Mouse (Mus musculus): ENCODE data around the gene Grk6. TPM values are rescaled to one million over a fixed set of nuclear protein-coding genes. Genes with fewer than 3 reads are reported as not detected.
"Not testable (repeated sequence)": the region's sequence is repeated elsewhere in the genome, so short reads cannot be mapped to it uniquely, and the experiment has no call there.

Gene Grk6
- polyA plus RNA-seq, 1 experiment: 38.4 TPM

DNA sequence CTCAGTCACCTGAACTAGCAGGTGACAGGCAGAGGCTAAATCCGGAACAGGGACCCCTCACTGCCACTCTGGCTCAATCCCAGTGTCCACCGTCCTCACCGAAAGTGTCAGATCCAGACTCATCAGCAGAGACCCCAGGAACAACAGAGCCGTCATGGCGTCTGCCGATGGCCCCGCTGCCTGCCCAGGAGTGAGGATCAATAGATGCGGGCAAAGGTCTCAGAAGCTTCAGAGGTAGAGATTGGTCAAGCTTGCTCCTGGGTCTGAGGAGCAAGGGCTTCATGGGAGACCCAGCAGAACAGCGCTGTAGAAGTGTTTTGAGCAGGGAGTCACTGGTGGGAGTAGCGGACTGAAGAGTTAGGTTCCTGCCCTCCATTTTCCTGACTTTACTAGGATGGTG is 18.3 kb upstream of the Grk6 start, which contains the start of gene F12:
Gene F12, minus strand, starts transcription at position 181 of the 400 bp plus-strand sequence.
- Histone ChIP-seq H3K36me3 (ENCODE audit: control insufficient read depth, insufficient read depth, low read length) (no peaks in the 10 kb centered on the region), H3K27ac (ENCODE audit: insufficient read depth, low read depth, low read length) (no peak within 1 kb of the TSS), H3K27me3 (ENCODE audit: control insufficient read depth, insufficient read depth, low read length) (no peaks in the 10 kb centered on the region), H3K4me3 (ENCODE audit: low read depth, low read length) (no peak within 1 kb of the TSS), H3K4me1 (ENCODE audit: control insufficient read depth, insufficient read depth, insufficient read length, low read length) (peaks cover 8% of the 10 kb centered on the region)
- TF ChIP-seq POLR2A (IDR thresholded peaks at IDR 0.05; ENCODE audit: low read depth, low read length): no peak
- TF ChIP-seq CTCF (IDR thresholded peaks at IDR 0.05; ENCODE audit: extremely low read depth, insufficient read length, insufficient replicate concordance, low read depth, low read length): no peak
- 80% methylated on average over 10 of the region's 10 CpGs for WGBS

DNA sequence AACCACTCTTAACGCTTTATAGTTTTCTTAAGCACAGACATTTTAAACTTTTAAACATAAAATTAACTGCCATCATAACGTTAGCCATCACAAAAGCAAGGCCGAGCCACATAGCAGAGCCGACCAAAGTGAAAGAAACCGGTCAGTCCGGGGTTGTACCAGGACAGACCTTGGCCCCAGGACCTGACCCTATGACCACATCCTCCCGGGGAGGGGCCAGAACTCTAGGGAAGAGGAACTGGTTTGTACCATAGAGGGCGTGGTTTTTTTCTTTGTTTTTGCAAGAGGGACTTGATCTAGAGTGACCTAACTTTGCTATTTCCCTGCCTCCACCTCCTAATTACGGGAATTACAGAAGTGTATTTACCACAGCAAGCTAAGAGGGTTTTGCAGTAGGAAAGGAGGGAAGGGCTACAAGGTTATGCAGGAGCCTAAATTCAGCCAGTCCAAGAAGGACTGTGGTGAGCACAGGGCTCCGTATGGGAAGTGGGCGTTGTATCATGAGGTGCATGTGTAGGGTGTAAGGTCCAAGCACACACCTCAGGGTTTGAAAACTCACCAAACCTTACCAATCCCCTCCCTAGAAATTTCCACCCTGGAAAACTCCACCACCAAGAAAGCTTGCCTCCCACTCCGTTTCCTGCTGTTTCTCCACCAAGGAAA is 15.5 kb upstream of the Grk6 start:
- TF ChIP-seq POLR2A (IDR thresholded peaks at IDR 0.05; ENCODE audit: low read depth, low read length) (no peak), CTCF (IDR thresholded peaks at IDR 0.05; ENCODE audit: extremely low read depth, insufficient read length, insufficient replicate concordance, low read depth, low read length) (no peak)
- no peak overlapping the region for H3K4me3 ChIP-seq (ENCODE audit: low read depth, low read length)
- no peaks in the 10 kb centered on the region for H3K36me3 ChIP-seq (ENCODE audit: control insufficient read depth, insufficient read depth, low read length)
- peaks cover 8% of the 10 kb centered on the region; the same call in 1 of the 2 replicates for H3K4me1 ChIP-seq (ENCODE audit: control insufficient read depth, insufficient read depth, insufficient read length, low read length)
- H3K27ac ChIP-seq (ENCODE audit: insufficient read depth, low read depth, low read length): peak overlapping the region; percentile 43
- 43% methylated on average over 12 of the region's 12 CpGs for WGBS
- no peaks in the 10 kb centered on the region for H3K27me3 ChIP-seq (ENCODE audit: control insufficient read depth, insufficient read depth, low read length)

DNA sequence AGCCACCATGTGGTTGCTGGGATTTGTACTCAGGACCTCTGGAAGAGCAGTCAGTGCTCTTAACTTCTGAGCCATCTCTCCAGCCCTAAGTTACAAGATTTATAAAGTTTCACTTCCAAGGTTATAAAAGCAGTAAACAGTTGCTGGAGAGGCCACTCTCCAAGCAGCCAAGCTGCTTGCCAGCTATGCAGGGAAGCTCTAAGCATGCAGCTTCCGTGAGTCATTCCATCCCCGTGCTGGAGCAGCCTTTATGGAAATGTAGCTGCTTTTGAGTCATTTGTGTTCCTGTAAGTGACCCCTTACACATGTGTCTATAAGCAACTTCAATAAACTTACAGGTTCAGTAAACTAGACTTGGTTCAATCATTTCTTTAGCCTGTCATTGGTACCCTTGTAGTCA is 14.3 kb upstream of the Grk6 start:
- Histone ChIP-seq H3K4me1 (ENCODE audit: control insufficient read depth, insufficient read depth, insufficient read length, low read length) (peaks cover 8% of the 10 kb centered on the region; the same call in 1 of the 2 replicates), H3K36me3 (ENCODE audit: control insufficient read depth, insufficient read depth, low read length) (no peaks in the 10 kb centered on the region), H3K27me3 (ENCODE audit: control insufficient read depth, insufficient read depth, low read length) (no peaks in the 10 kb centered on the region), H3K27ac (ENCODE audit: insufficient read depth, low read depth, low read length) (no peak overlapping the region), H3K4me3 (ENCODE audit: low read depth, low read length) (no peak overlapping the region)
- WGBS: 89% methylated on average over 2 of the region's 2 CpGs
- TF ChIP-seq POLR2A (IDR thresholded peaks at IDR 0.05; ENCODE audit: low read depth, low read length) (no peak), CTCF (IDR thresholded peaks at IDR 0.05; ENCODE audit: extremely low read depth, insufficient read length, insufficient replicate concordance, low read depth, low read length) (no peak)

DNA sequence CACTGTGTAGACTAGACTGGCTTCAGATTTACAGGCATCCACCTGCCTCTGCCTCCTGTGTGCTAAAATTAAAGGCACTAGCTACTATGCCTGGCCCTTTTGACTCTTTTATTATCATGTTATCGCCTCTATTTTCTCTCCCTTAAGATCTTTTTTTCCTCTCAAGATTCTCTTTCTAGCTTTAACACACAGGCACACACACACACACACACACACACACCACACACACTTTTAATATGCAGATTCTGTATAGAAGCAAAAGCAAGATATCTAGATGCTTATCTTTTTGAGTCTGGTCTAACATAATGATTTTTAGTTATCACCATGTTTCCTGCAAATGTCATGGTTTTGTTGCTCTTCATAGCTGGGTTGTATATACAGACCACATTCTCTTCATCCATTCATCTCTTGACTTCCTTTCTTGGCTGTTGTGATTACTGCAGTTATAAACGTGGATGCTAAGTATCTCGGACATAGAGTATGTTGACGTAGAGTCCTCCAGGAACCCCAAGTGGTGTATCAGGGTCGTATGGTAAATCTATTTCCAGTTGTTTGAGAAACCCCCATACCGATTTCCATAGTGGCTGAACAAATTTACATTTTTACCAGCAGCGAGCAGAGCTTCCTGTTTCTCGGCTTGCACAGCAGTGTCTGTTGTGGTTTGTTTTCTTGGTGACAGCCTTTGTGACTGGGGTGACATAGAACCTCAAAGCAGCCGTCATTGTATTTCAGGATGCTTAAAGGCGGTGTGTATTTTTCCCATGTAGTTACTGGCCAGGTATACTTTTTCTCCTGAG is 12.8 kb upstream of the Grk6 start:
- H3K27me3 ChIP-seq (ENCODE audit: control insufficient read depth, insufficient read depth, low read length): no peaks in the 10 kb centered on the region
- H3K36me3 ChIP-seq (ENCODE audit: control insufficient read depth, insufficient read depth, low read length): no peaks in the 10 kb centered on the region
- WGBS: 57% methylated on average over 10 of the region's 10 CpGs
- TF ChIP-seq POLR2A (IDR thresholded peaks at IDR 0.05; ENCODE audit: low read depth, low read length) (no peak), CTCF (IDR thresholded peaks at IDR 0.05; ENCODE audit: extremely low read depth, insufficient read length, insufficient replicate concordance, low read depth, low read length) (no peak)
- H3K27ac ChIP-seq (ENCODE audit: insufficient read depth, low read depth, low read length): peak overlapping the region; percentile 77
- no peak overlapping the region for H3K4me3 ChIP-seq (ENCODE audit: low read depth, low read length)
- peaks cover 5% of the 10 kb centered on the region; the same call in 1 of the 2 replicates for H3K4me1 ChIP-seq (ENCODE audit: control insufficient read depth, insufficient read depth, insufficient read length, low read length)

DNA sequence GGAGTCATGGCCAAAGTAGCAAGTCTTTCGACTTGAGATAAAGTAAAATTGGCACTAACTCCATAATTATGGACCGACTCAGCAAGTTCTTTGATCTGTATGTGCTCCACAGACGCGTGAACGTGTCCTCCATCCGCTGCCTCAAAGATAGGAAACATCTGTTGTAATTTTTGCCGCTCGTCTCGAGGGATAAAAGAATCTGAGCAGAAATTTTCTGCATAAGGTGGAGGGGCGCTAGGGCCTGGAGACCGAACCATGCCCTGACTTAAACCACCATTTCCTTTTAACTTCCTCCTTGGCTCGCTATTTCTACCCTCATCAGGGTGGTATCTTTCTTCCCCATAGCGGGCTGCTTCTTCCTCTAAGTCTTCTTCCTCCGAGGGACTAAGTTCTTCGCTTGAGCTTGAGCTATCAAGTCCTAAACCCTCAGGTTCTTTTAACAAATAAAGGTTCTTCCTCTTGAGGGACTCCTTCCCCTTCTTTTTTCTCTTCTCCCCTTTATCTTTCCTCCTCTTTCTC is 7.7 kb upstream of the Grk6 start:
- H3K27me3 ChIP-seq (ENCODE audit: control insufficient read depth, insufficient read depth, low read length); H3K4me1 ChIP-seq (ENCODE audit: control insufficient read depth, insufficient read depth, insufficient read length, low read length); H3K4me3 ChIP-seq (ENCODE audit: low read depth, low read length); H3K27ac ChIP-seq (ENCODE audit: insufficient read depth, low read depth, low read length); H3K36me3 ChIP-seq (ENCODE audit: control insufficient read depth, insufficient read depth, low read length): not testable (repeated sequence)
- WGBS: 85% methylated on average over 15 of the region's 15 CpGs

DNA sequence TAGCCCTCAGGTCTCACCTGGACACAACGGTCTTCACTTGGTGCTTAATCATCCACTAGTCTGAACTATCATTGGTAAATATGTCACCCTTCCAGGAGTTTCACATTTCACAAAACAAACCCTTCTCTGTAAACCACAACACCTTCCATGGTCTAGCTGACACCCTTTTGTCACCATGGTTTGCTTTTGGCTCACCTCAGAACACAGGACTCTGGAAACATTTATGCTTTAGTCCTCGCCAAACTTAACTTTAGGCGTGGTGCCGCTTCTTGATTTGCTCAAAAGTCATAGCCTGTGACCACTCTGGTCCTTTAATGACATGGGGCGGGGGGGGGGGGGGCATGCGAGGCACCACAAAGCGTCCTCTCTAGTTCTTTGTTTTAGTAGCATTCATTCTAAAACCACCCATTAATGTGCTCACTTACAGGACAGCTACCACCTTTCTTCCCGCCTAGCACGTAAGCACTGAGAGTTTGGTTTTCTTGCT is 1.0 kb upstream of the Grk6 start:
- TF ChIP-seq POLR2A (IDR thresholded peaks at IDR 0.05; ENCODE audit: low read depth, low read length) (no peak), CTCF (IDR thresholded peaks at IDR 0.05; ENCODE audit: extremely low read depth, insufficient read length, insufficient replicate concordance, low read depth, low read length) (no peak)
- no peaks in the 10 kb centered on the region for H3K27me3 ChIP-seq (ENCODE audit: control insufficient read depth, insufficient read depth, low read length)
- peaks cover 20% of the 10 kb centered on the region for H3K4me1 ChIP-seq (ENCODE audit: control insufficient read depth, insufficient read depth, insufficient read length, low read length)
- WGBS: 16% methylated on average over 9 of the region's 9 CpGs
- H3K4me3 ChIP-seq (ENCODE audit: low read depth, low read length): no peak overlapping the region
- peak overlapping the region; percentile 89 for H3K27ac ChIP-seq (ENCODE audit: insufficient read depth, low read depth, low read length)
- no peaks in the 10 kb centered on the region for H3K36me3 ChIP-seq (ENCODE audit: control insufficient read depth, insufficient read depth, low read length)

DNA sequence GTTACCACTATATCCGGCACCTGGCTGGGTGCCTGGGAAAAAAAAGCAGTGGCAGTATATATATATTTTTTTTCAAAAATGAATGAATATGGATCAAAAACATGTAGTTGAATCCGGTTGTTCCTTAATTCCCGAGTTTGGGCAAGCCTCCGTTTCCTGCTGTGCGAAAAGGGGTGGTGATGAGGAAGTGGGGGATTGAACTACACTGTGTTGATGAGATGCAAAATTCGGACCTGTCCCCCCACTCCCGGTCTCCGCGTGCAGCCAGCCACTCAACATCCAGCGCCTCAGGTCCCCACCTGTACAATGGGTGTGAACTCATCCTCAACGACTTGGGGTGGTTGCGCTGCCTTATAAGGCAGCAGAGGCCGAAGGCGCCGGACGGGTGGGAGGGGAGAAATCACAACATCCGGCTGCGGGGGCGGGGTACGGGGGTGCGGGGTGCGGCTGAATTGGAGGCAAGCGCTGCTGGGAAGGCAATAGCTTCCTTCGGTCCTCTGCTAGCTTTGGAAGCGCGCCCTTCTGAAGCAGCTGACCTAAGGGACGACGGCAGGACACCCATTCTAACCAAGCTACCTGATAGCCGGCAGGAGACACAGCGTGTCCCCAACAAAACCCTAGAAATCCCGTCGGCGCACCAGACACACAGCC is 461 bp upstream of the Grk6 start:
- TF ChIP-seq CTCF (IDR thresholded peaks at IDR 0.05; ENCODE audit: extremely low read depth, insufficient read length, insufficient replicate concordance, low read depth, low read length): no peak
- TF ChIP-seq POLR2A (IDR thresholded peaks at IDR 0.05; ENCODE audit: low read depth, low read length): peak; percentile 54; the same call in 1 of the 2 replicates
- Histone ChIP-seq H3K4me3 (ENCODE audit: low read depth, low read length) (peak overlapping the region; percentile 72), H3K36me3 (ENCODE audit: control insufficient read depth, insufficient read depth, low read length) (no peaks in the 10 kb centered on the region), H3K4me1 (ENCODE audit: control insufficient read depth, insufficient read depth, insufficient read length, low read length) (peaks cover 26% of the 10 kb centered on the region), H3K27me3 (ENCODE audit: control insufficient read depth, insufficient read depth, low read length) (no peaks in the 10 kb centered on the region), H3K27ac (ENCODE audit: insufficient read depth, low read depth, low read length) (peak overlapping the region; percentile 89)
- under 1% methylated on average over 33 of the region's 33 CpGs for whole genome bisulfite sequencing

Measured in small intestine, adult 2 months (tissue).